Mouse (Mus musculus) ES-E14 (cell line): ENCODE measurements around the gene Sdf2. TPM values are rescaled to one million over a fixed set of nuclear protein-coding genes. Genes with fewer than 3 reads are reported as not detected.
A peak's percentile ranks its signal among the peaks of the same experiment; 100 is the strongest.

Experiments used
- DNase-seq: peaks from one replicate; pipeline ENCODE4 v3.0.0-alpha.2; 2013; ENCODE audit warnings: low read depth, low spot score
- H3K27ac ChIP-seq: 2 replicates; pipeline ENCODE4 v1.5.1; 2012; ENCODE audit warnings: low read depth, mild to moderate bottlenecking, low read length, moderate library complexity, mixed read lengths; ENCODE audit not compliant: poor library complexity, insufficient read depth, severe bottlenecking
- H3K36me3 ChIP-seq: 2 replicates; pipeline ENCODE4 v1.6.1; 2012; ENCODE audit warnings: mild to moderate bottlenecking, low read length, moderate library complexity, mixed read lengths; ENCODE audit not compliant: control insufficient read depth, poor library complexity, insufficient read depth, severe bottlenecking
- H3K4me1 ChIP-seq, 2 experiments: fragments of 150-350 bp in 1 of 2; sonication (generic) in 1 of 2; 2 replicates each; pipeline ENCODE4 v1.6.1; 2012; ENCODE audit warnings: low read length in 2 of 2, mild to moderate bottlenecking in 1 of 2, mixed read lengths in 1 of 2; ENCODE audit not compliant: control insufficient read depth in 2 of 2, insufficient read depth in 2 of 2, poor library complexity in 1 of 2
- H3K4me3 ChIP-seq, 2 experiments: fragments of 150-350 bp in 1 of 2; sonication (generic) in 1 of 2; 2 replicates each; pipeline ENCODE4 v1.5.1; 2012; ENCODE audit warnings: low read length in 2 of 2, low read depth in 1 of 2, mild to moderate bottlenecking in 1 of 2, mixed read lengths in 1 of 2; ENCODE audit not compliant: insufficient read depth in 1 of 2, poor library complexity in 1 of 2, severe bottlenecking in 1 of 2
- H3K9ac ChIP-seq: 2 replicates; pipeline ENCODE4 v1.6.1; 2012; ENCODE audit warnings: low read depth, mild to moderate bottlenecking, low read length, mixed read lengths; ENCODE audit not compliant: poor library complexity, insufficient read depth, severe bottlenecking
- H3K9me3 ChIP-seq: fragments of 150-350 bp; sonication (generic); 2 replicates; pipeline ENCODE4 v1.6.1; 2012; ENCODE audit warnings: low read depth, mild to moderate bottlenecking, low read length; ENCODE audit not compliant: control insufficient read depth, insufficient read depth
- HCFC1 ChIP-seq: IDR thresholded peaks from 2 replicates; pipeline ENCODE4 v1.6.1; 2012; ENCODE audit warnings: low read length, inconsistent platforms, borderline replicate concordance; ENCODE audit not compliant: insufficient read depth
- MAFK ChIP-seq: IDR thresholded peaks from 2 replicates; pipeline ENCODE4 v1.6.1; 2014; ENCODE audit warnings: mild to moderate bottlenecking, low read depth, low read length, inconsistent platforms; ENCODE audit not compliant: insufficient read depth
- ZC3H11A ChIP-seq: IDR thresholded peaks from 2 replicates; pipeline ENCODE4 v1.6.1; 2012; ENCODE audit warnings: low read depth, mild to moderate bottlenecking, inconsistent platforms, low read length, borderline replicate concordance
- ZNF384 ChIP-seq: IDR thresholded peaks from 2 replicates; pipeline ENCODE4 v1.6.1; 2012; ENCODE audit warnings: low read depth, low read length, inconsistent platforms
- in situ Hi-C, 2 experiments: fragments of 600-800 bp; cut with MboI; formaldehyde crosslinking; loops; one replicate each; pipeline ENCODE4 v1.15.1; 2025; ENCODE audit warnings: low sequenced_read_pairs in 2 of 2, inconsistent platforms in 1 of 2; ENCODE audit not compliant: unreplicated experiment in 2 of 2
- total RNA-seq: library from RNA; depleted of rRNA; stranded (reverse); fragments of 300-350 nt; gene quantifications from 2 replicates; pipeline ENCODE4 v1.2.3, GENCODE M21; 2012; rRNA removed

Sdf2 gene
- total RNA-seq, 1 experiment: 81.3 TPM

- Histone ChIP-seq H3K4me3 (peak within 1 kb of the TSS; percentile 76 to 99), H3K36me3 (peaks cover 14% of the 10 kb centered on the region), H3K9me3 (no peaks in the 10 kb centered on the region), H3K9ac (peak within 1 kb of the TSS; percentile 83), H3K4me1 (no peaks in the 10 kb centered on the region), H3K27ac (no peak within 1 kb of the TSS)
- in situ Hi-C loops: no loop called here
- no peak for TF ChIP-seq ZC3H11A
- no peak; the same call in 1 of the 2 replicates for TF ChIP-seq HCFC1
- TF ChIP-seq ZNF384: no peak
- no peak for TF ChIP-seq MAFK
- DNase-seq: peak; percentile 78
These were observed 56.0 kb downstream of the Sdf2 start, which contains the start of gene Spag5 for GRCm38 (mm10) chr11:78301357-78302084. Spag5 (plus strand) TSS chr11:78301529.

Other genes starting within 250 kb of the Sdf2 start
- gene Dhrs13, start 213.5 kb upstream of the Sdf2 start, total RNA-seq: 20.2 and 28.5 TPM in 2 replicates
- gene Flot2, start 207.8 kb upstream of the Sdf2 start, total RNA-seq: 26.7 and 31.9 TPM in 2 replicates
- gene Eral1, start 165.4 kb upstream of the Sdf2 start, total RNA-seq: 29.6 and 33.5 TPM in 2 replicates
- gene Fam222b, start 151.1 kb upstream of the Sdf2 start, total RNA-seq: 8.9 and 11.7 TPM in 2 replicates
- 74.4 and 78.2 TPM in 2 replicates for gene Traf4, start 80.2 kb upstream of the Sdf2 start, total RNA-seq
- 15.3 and 25.4 TPM in 2 replicates for gene Nek8, start 69.1 kb upstream of the Sdf2 start, total RNA-seq
- 75.6 and 78.6 TPM in 2 replicates for gene Tlcd1, start 69.0 kb upstream of the Sdf2 start, total RNA-seq
- gene Rpl23a, start 62.2 kb upstream of the Sdf2 start, total RNA-seq: 2,611 and 2,664 TPM in 2 replicates
- 33.8 and 36.1 TPM in 2 replicates for gene Rab34, start 57.3 kb upstream of the Sdf2 start, total RNA-seq
- gene Proca1, start 52.4 kb upstream of the Sdf2 start, total RNA-seq: 0.80 and 1.1 TPM in 2 replicates
- 60.6 and 63.0 TPM in 2 replicates for gene Supt6, start 241 bp downstream of the Sdf2 start, total RNA-seq
- gene 2610507B11Rik, start 16.0 kb downstream of the Sdf2 start, total RNA-seq: 210 and 285 TPM in 2 replicates
- gene BC030499, start 45.1 kb downstream of the Sdf2 start, total RNA-seq: 2.0 TPM in 2 replicates
- 58.2 and 96.2 TPM in 2 replicates for gene Spag5, start 55.8 kb downstream of the Sdf2 start, total RNA-seq
- 5.0 and 9.8 TPM in 2 replicates for gene Aldoc, start 77.2 kb downstream of the Sdf2 start, total RNA-seq
- gene Pigs, start 82.7 kb downstream of the Sdf2 start, total RNA-seq: 45.7 and 78.9 TPM in 2 replicates
- 22.2 and 24.5 TPM in 2 replicates for gene Unc119, start 97.7 kb downstream of the Sdf2 start, total RNA-seq
- gene Foxn1, start 140.8 kb downstream of the Sdf2 start, total RNA-seq: not detected in 2 replicates
- 0.13 TPM in 1 of 2 replicates, not detected in the other for gene Slc13a2, start 176.5 kb downstream of the Sdf2 start, total RNA-seq
- 21.4 and 29.0 TPM in 2 replicates for gene Slc46a1, start 220.0 kb downstream of the Sdf2 start, total RNA-seq